Mouse (Mus musculus) liver, embryonic 13.5 days (tissue): ENCODE data around the gene Spop. TPM values are rescaled to one million over a fixed set of nuclear protein-coding genes. Genes with fewer than 3 reads are reported as not detected.

ENCODE experiments used
- ATAC-seq: fragments of 200-750 bp; cut with Nextera tagmentation; 2 replicates; pipeline ENCODE4 v1.8.0; 2017; ENCODE audit warnings: low read depth, mild to moderate bottlenecking, moderate number of reproducible peaks, moderate library complexity
- DNase-seq: peaks from one replicate; pipeline ENCODE4 v3.0.0; 2022
- H3K27ac ChIP-seq: fragments of 300-500 bp; sonication (generic); 2 replicates; pipeline ENCODE4 v1.5.1; 2015; ENCODE audit warnings: moderate library complexity, mild to moderate bottlenecking, inconsistent platforms
- H3K27me3 ChIP-seq: fragments of 300-500 bp; sonication (generic); 2 replicates; pipeline ENCODE4 v1.6.1; 2015; ENCODE audit warnings: mild to moderate bottlenecking, inconsistent platforms
- H3K36me3 ChIP-seq: fragments of 300-500 bp; sonication (generic); 2 replicates; pipeline ENCODE4 v1.6.1; 2015; ENCODE audit warnings: mild to moderate bottlenecking, inconsistent platforms
- H3K4me1 ChIP-seq: fragments of 300-500 bp; sonication (generic); replicated peaks from 2 replicates; pipeline ENCODE4 v1.6.1; 2015; ENCODE audit warnings: inconsistent platforms
- H3K4me2 ChIP-seq: fragments of 300-500 bp; sonication (generic); 2 replicates; pipeline ENCODE4 v1.6.1; 2015; ENCODE audit warnings: inconsistent platforms, mild to moderate bottlenecking, moderate library complexity
- H3K4me3 ChIP-seq: fragments of 300-500 bp; sonication (generic); replicated peaks from 2 replicates; pipeline ENCODE4 v1.5.1; 2015; ENCODE audit warnings: mild to moderate bottlenecking, inconsistent platforms
- H3K9ac ChIP-seq: fragments of 300-500 bp; sonication (generic); 2 replicates; pipeline ENCODE4 v1.6.1; 2015; ENCODE audit warnings: mild to moderate bottlenecking, inconsistent platforms
- H3K9me3 ChIP-seq: fragments of 300-500 bp; sonication (generic); replicated peaks from 2 replicates; pipeline ENCODE4 v1.6.1; 2016; ENCODE audit warnings: inconsistent platforms
- WGBS: fragments of 180-500 bp; shearing (Covaris S2); methylation state at CpG from one replicate; pipeline ENCODE4 v1.1.7; 2015; ENCODE audit not compliant: insufficient replicate concordance; 5-methylcytosine and 5-hydroxymethylcytosine counted together
- polyA plus RNA-seq: library from polyadenylated mRNA; unstranded; fragments of >200 nt; fragmentation: Nextera tagmentation; extraction: Ambion mirVana; gene quantifications from 2 replicates; pipeline ENCODE4 v1.2.1, GENCODE M21; 2015

The Spop gene
- polyA plus RNA-seq, 1 experiment from 2014 or later = 81.9 TPM

- Histone ChIP-seq H3K27me3 (peaks cover 89% of the 10 kb centered on the region), H3K4me2 (peak overlapping the region; percentile 70), H3K9ac (no peak overlapping the region), H3K4me1 (peaks cover 11% of the 10 kb centered on the region), H3K9me3 (no peaks in the 10 kb centered on the region), H3K4me3 (peak overlapping the region; percentile 52), H3K36me3 (no peaks in the 10 kb centered on the region), H3K27ac (no peak overlapping the region)
- ATAC-seq (peak; percentile 32; the same call in 1 of the 2 replicates), DNase-seq (no peak)
- 2% methylated on average over 59 of the region's 66 CpGs for WGBS
Measured at GRCm38 (mm10) chr11:95513461-95514297, 99.8 kb downstream of the Spop start.

GRCm38 (mm10) chr11:95514298-95514861, 100.5 kb downstream of the Spop start, which contains the start of gene Nxph3:
Nxph3 (minus strand) TSS chr11:95514570.
- peak; percentile 53 for ATAC-seq
- WGBS = 1% methylated on average over 66 of the region's 66 CpGs
- peaks cover 91% of the 10 kb centered on the region for H3K27me3 ChIP-seq
- no peak within 1 kb of the TSS for H3K9ac ChIP-seq
- no peaks in the 10 kb centered on the region for H3K9me3 ChIP-seq
- DNase-seq = peak; percentile 31
- H3K4me1 ChIP-seq = peaks cover 11% of the 10 kb centered on the region
- H3K27ac ChIP-seq = no peak within 1 kb of the TSS
- peak within 1 kb of the TSS; percentile 52 for H3K4me3 ChIP-seq
- H3K4me2 ChIP-seq = peak within 1 kb of the TSS; percentile 70
- H3K36me3 ChIP-seq = no peaks in the 10 kb centered on the region

- Histone ChIP-seq H3K4me2 (0 out of 2 replicates have a peak overlapping the region, but pooled peaks have one; percentile 70), H3K9ac (no peak overlapping the region), H3K4me3 (no peak overlapping the region), H3K9me3 (no peaks in the 10 kb centered on the region), H3K27me3 (peaks cover 98% of the 10 kb centered on the region), H3K4me1 (peaks cover 15% of the 10 kb centered on the region), H3K27ac (no peak overlapping the region), H3K36me3 (no peaks in the 10 kb centered on the region)
- DNase-seq = no peak
- WGBS = 36% methylated on average over 17 of the region's 17 CpGs
- ATAC-seq = no peak
Measured at GRCm38 (mm10) chr11:95515376-95516323, 101.8 kb downstream of the Spop start.

- WGBS = 10% methylated on average over 5 of the region's 5 CpGs
- no peak for DNase-seq
Measured at GRCm38 (mm10) chr11:95516491-95516911, 102.6 kb downstream of the Spop start.

GRCm38 (mm10) chr11:95517162-95517561, 103.3 kb downstream of the Spop start:
- no peaks in the 10 kb centered on the region for H3K36me3 ChIP-seq
- no peak for ATAC-seq
- H3K9me3 ChIP-seq = no peaks in the 10 kb centered on the region
- WGBS = 52% methylated on average over 6 of the region's 6 CpGs
- H3K4me1 ChIP-seq = peaks cover 23% of the 10 kb centered on the region
- H3K4me3 ChIP-seq = no peak overlapping the region
- H3K27ac ChIP-seq = no peak overlapping the region
- no peak overlapping the region for H3K4me2 ChIP-seq
- no peak overlapping the region for H3K9ac ChIP-seq
- no peak for DNase-seq
- H3K27me3 ChIP-seq = peaks cover 90% of the 10 kb centered on the region

More at GRCm38 (mm10) chr11:95516491-95516911, 102.6 kb downstream of the Spop start:
- Histone ChIP-seq H3K27me3 (peaks cover 96% of the 10 kb centered on the region), H3K9me3 (no peaks in the 10 kb centered on the region), H3K36me3 (no peaks in the 10 kb centered on the region), H3K27ac (no peak overlapping the region), H3K4me3 (no peak overlapping the region), H3K9ac (no peak overlapping the region), H3K4me1 (peaks cover 22% of the 10 kb centered on the region), H3K4me2 (no peak overlapping the region)
- ATAC-seq = no peak

GRCm38 (mm10) chr11:95519299-95519698, 105.4 kb downstream of the Spop start:
- H3K9ac ChIP-seq = no peak overlapping the region
- H3K27me3 ChIP-seq = peaks cover 73% of the 10 kb centered on the region
- H3K27ac ChIP-seq = no peak overlapping the region
- no peak overlapping the region for H3K4me2 ChIP-seq
- 61% methylated on average over 10 of the region's 10 CpGs for WGBS
- no peaks in the 10 kb centered on the region for H3K36me3 ChIP-seq
- DNase-seq = no peak
- H3K9me3 ChIP-seq = no peaks in the 10 kb centered on the region
- ATAC-seq = no peak
- peaks cover 14% of the 10 kb centered on the region for H3K4me1 ChIP-seq
- H3K4me3 ChIP-seq = no peak overlapping the region

GRCm38 (mm10) chr11:95519996-95520395, 106.1 kb downstream of the Spop start:
- Histone ChIP-seq H3K9me3 (no peaks in the 10 kb centered on the region), H3K4me1 (peaks cover 11% of the 10 kb centered on the region), H3K9ac (no peak overlapping the region), H3K4me2 (no peak overlapping the region), H3K4me3 (no peak overlapping the region), H3K27ac (no peak overlapping the region), H3K36me3 (no peaks in the 10 kb centered on the region), H3K27me3 (peaks cover 72% of the 10 kb centered on the region)
- DNase-seq (no peak), ATAC-seq (no peak)
- WGBS = 43% methylated on average over 3 of the region's 3 CpGs

GRCm38 (mm10) chr11:95520456-95521072, 106.7 kb downstream of the Spop start:
- 4% methylated on average over 27 of the region's 27 CpGs for WGBS
- H3K27me3 ChIP-seq = peaks cover 69% of the 10 kb centered on the region
- ATAC-seq (peak; percentile 57; the same call in 1 of the 2 replicates), DNase-seq (peak; percentile 68)
- H3K4me1 ChIP-seq = peaks cover 11% of the 10 kb centered on the region
- H3K4me2 ChIP-seq = peak overlapping the region; percentile 51
- no peaks in the 10 kb centered on the region for H3K9me3 ChIP-seq
- H3K27ac ChIP-seq = no peak overlapping the region
- H3K9ac ChIP-seq = no peak overlapping the region
- H3K36me3 ChIP-seq = no peaks in the 10 kb centered on the region
- peak overlapping the region; percentile 18 for H3K4me3 ChIP-seq

GRCm38 (mm10) chr11:95521563-95521962, 107.7 kb downstream of the Spop start:
- Histone ChIP-seq H3K36me3 (no peaks in the 10 kb centered on the region), H3K9ac (no peak overlapping the region), H3K4me1 (peaks cover 11% of the 10 kb centered on the region), H3K27me3 (peaks cover 59% of the 10 kb centered on the region), H3K4me3 (peak overlapping the region; percentile 14; the same call in 1 of the 2 replicates), H3K4me2 (peak overlapping the region; percentile 39), H3K9me3 (no peaks in the 10 kb centered on the region), H3K27ac (no peak overlapping the region)
- DNase-seq (peak; percentile 53), ATAC-seq (no peak)
- WGBS = 2% methylated on average over 13 of the region's 13 CpGs

GRCm38 (mm10) chr11:95527307-95527706, 113.4 kb downstream of the Spop start:
- DNase-seq (no peak), ATAC-seq (no peak)
- WGBS = 63% methylated on average over 8 of the region's 8 CpGs
- Histone ChIP-seq H3K27ac (no peak overlapping the region), H3K9ac (no peak overlapping the region), H3K4me2 (no peak overlapping the region), H3K4me3 (no peak overlapping the region), H3K4me1 (no peaks in the 10 kb centered on the region), H3K27me3 (peaks cover 16% of the 10 kb centered on the region), H3K9me3 (no peaks in the 10 kb centered on the region), H3K36me3 (no peaks in the 10 kb centered on the region)
